Mouse (Mus musculus) olfactory bulb, adult 2 months (tissue): ENCODE results near the gene Slc12a3. TPM values are rescaled to one million over a fixed set of nuclear protein-coding genes. Genes with fewer than 3 reads are reported as not detected.

Source experiments
- H3K27ac ChIP-seq: fragments of 200-500 bp; 2 replicates; pipeline ENCODE4 v1.5.1; 2012; ENCODE audit warnings: low read depth, low read length; ENCODE audit not compliant: insufficient read depth
- H3K4me1 ChIP-seq: fragments of 200-500 bp; 2 replicates; pipeline ENCODE4 v1.6.1; 2012; ENCODE audit warnings: low read length; ENCODE audit not compliant: control insufficient read depth, insufficient read depth
- H3K4me3 ChIP-seq: fragments of 200-500 bp; 2 replicates; pipeline ENCODE4 v1.5.1; 2012; ENCODE audit warnings: mild to moderate bottlenecking, low read depth, low read length, moderate library complexity; ENCODE audit not compliant: insufficient read depth
- CTCF ChIP-seq: fragments of 200-500 bp; IDR thresholded peaks from 2 replicates; pipeline ENCODE4 v1.5.1; 2012; ENCODE audit warnings: low read depth, mild to moderate bottlenecking, low read length, moderate library complexity; ENCODE audit not compliant: insufficient read depth
- POLR2A ChIP-seq: fragments of 200-500 bp; IDR thresholded peaks from 2 replicates; pipeline ENCODE4 v1.6.1; 2012; ENCODE audit warnings: mild to moderate bottlenecking, low read depth, low read length, moderate library complexity; ENCODE audit not compliant: insufficient read depth
- WGBS: fragments of 180-500 bp; shearing (Covaris S2); methylation state at CpG from one replicate; pipeline ENCODE4 v1.1.7; 2018; 5-methylcytosine and 5-hydroxymethylcytosine counted together
- polyA plus RNA-seq: library from polyadenylated mRNA; stranded (reverse); fragments of >200 nt; gene quantifications from 2 replicates; pipeline ENCODE4 v1.2.4, GENCODE M21; 2012; ENCODE audit warnings: low replicate concordance; ENCODE audit not compliant: missing spikeins, insufficient read depth, insufficient read length

Slc12a3 gene
- polyA plus RNA-seq, 1 experiment, result not detected

GRCm38 (mm10) chr8:94415218-94415617 lies 86.2 kb downstream of the Slc12a3 start:
- no peak for TF ChIP-seq CTCF
- no peak for TF ChIP-seq POLR2A
- no peaks in the 10 kb centered on the region for H3K4me1 ChIP-seq
- no peak overlapping the region for H3K4me3 ChIP-seq
- WGBS, result 77% methylated on average over 2 of the region's 2 CpGs
- no peak overlapping the region for H3K27ac ChIP-seq

Other genes with a start within 250 kb of the Slc12a3 start
- gene Bbs2, start 230.3 kb upstream of the Slc12a3 start, polyA plus RNA-seq, result not detected in 2 replicates
- not detected in 2 replicates for gene Mt4, start 192.0 kb upstream of the Slc12a3 start, polyA plus RNA-seq
- gene Mt3, start 176.6 kb upstream of the Slc12a3 start, polyA plus RNA-seq, result not detected in 2 replicates
- gene Mt2, start 156.5 kb upstream of the Slc12a3 start, polyA plus RNA-seq, result not detected in 2 replicates
- 885 TPM in 1 of 2 replicates, not detected in the other for gene Mt1, start 150.1 kb upstream of the Slc12a3 start, polyA plus RNA-seq
- gene Nup93, start 114.6 kb upstream of the Slc12a3 start, polyA plus RNA-seq, result not detected in 2 replicates
- not detected in 2 replicates for gene Herpud1, start 57.2 kb downstream of the Slc12a3 start, polyA plus RNA-seq
- not detected in 2 replicates for gene Nlrc5, start 105.2 kb downstream of the Slc12a3 start, polyA plus RNA-seq
- gene Cpne2, start 203.8 kb downstream of the Slc12a3 start, polyA plus RNA-seq, result not detected in 2 replicates